Mouse (Mus musculus): ENCODE results near the gene Pum2. TPM values are rescaled to one million over a fixed set of nuclear protein-coding genes. Genes with fewer than 3 reads are reported as not detected.

Gene Pum2
- total and polyA plus RNA-seq, 2 experiments, result 18.0 to 43.0 TPM

DNA sequence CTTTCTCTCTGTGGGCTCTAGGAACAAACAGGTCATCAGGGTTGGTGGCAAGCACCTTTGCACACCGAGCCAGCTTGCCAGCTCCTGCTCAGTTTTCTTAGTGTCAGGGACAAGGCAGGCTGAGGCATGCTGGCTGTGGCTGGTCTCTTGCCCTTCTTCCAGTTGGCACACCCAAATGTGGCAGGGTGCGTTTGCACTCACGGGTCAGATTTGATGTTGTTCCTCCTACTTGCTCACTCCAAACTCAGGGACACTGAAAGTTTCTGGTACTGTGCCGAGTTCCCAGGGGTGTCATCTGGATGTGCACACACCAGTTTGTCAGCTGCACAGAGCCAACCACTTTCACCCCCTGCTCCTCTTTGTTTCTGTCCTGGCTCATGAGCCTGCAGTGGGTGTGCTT lies 17.3 kb upstream of the Pum2 start:
- Histone ChIP-seq H3K4me3 (ENCODE audit: insufficient read depth, low read depth, low read length) (no peak overlapping the region), H3K27me3 (ENCODE audit: control insufficient read depth, insufficient read depth, low read length) (no peaks in the 10 kb centered on the region), H3K79me2 (ENCODE audit: control insufficient read depth, insufficient read depth, low read length) (no peaks in the 10 kb centered on the region), H3K27ac (replicated peaks; ENCODE audit: insufficient read depth, low read depth, low read length) (no peak overlapping the region), H3K36me3 (ENCODE audit: control insufficient read depth, insufficient read depth, low read length) (no peaks in the 10 kb centered on the region), H3K4me1 (ENCODE audit: control insufficient read depth, insufficient read depth, low read length) (no peaks in the 10 kb centered on the region), H3K9ac (ENCODE audit: low read depth, low read length) (no peak overlapping the region)
- 79% methylated on average over 4 of the region's 4 CpGs for WGBS
- no peak for DNase-seq (ENCODE audit: extremely low read depth, low read depth, low spot score)
- no peak for TF ChIP-seq CTCF (IDR thresholded peaks at IDR 0.05; ENCODE audit: low read depth, low read length)
- TF ChIP-seq POLR2A (IDR thresholded peaks at IDR 0.05; ENCODE audit: extremely low read depth, insufficient read depth, low read length), result no peak

DNA sequence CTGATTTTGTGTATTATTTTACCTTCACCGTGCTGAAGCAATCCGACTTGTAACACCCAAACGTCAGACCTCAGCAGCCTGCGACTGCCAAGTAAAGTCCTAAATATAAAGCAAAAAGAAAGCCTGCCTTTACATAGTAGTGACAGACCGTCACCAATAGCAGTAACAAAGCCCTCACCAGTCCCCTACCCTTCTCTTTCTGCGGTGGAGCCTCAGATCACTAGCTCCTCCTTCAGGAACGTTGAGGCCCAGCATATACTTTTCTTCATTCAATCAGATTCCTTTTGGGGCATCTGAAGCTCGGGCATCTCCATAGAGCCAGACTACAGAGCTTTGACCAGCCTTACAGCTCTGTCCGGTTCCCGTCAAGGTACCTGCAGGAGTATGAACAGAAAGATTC lies 16.8 kb upstream of the Pum2 start:
- no peak overlapping the region for H3K4me3 ChIP-seq (ENCODE audit: insufficient read depth, low read depth, low read length)
- no peak for TF ChIP-seq CTCF (IDR thresholded peaks at IDR 0.05; ENCODE audit: low read depth, low read length)
- no peak for TF ChIP-seq POLR2A (IDR thresholded peaks at IDR 0.05; ENCODE audit: extremely low read depth, insufficient read depth, low read length)
- H3K4me1 ChIP-seq (ENCODE audit: control insufficient read depth, insufficient read depth, low read length), result no peaks in the 10 kb centered on the region
- no peaks in the 10 kb centered on the region for H3K27me3 ChIP-seq (ENCODE audit: control insufficient read depth, insufficient read depth, low read length)
- no peak for DNase-seq (ENCODE audit: extremely low read depth, low read depth, low spot score)
- H3K79me2 ChIP-seq (ENCODE audit: control insufficient read depth, insufficient read depth, low read length), result no peaks in the 10 kb centered on the region
- no peaks in the 10 kb centered on the region for H3K36me3 ChIP-seq (ENCODE audit: control insufficient read depth, insufficient read depth, low read length)
- H3K9ac ChIP-seq (ENCODE audit: low read depth, low read length), result no peak overlapping the region
- 85% methylated on average over 10 of the region's 10 CpGs for WGBS
- no peak overlapping the region for H3K27ac ChIP-seq (replicated peaks; ENCODE audit: insufficient read depth, low read depth, low read length)

GRCm38 (mm10) chr12:8657629-8658366 lies 16.1 kb upstream of the Pum2 start:
- Histone ChIP-seq H3K9ac (ENCODE audit: low read depth, low read length) (no peak overlapping the region), H3K4me3 (ENCODE audit: insufficient read depth, low read depth, low read length) (no peak overlapping the region), H3K27me3 (ENCODE audit: control insufficient read depth, insufficient read depth, low read length) (no peaks in the 10 kb centered on the region; the same call in 1 of the 2 replicates), H3K27ac (replicated peaks; ENCODE audit: insufficient read depth, low read depth, low read length) (no peak overlapping the region), H3K4me1 (ENCODE audit: control insufficient read depth, insufficient read depth, low read length) (no peaks in the 10 kb centered on the region), H3K36me3 (ENCODE audit: control insufficient read depth, insufficient read depth, low read length) (no peaks in the 10 kb centered on the region), H3K79me2 (ENCODE audit: control insufficient read depth, insufficient read depth, low read length) (no peaks in the 10 kb centered on the region)
- TF ChIP-seq POLR2A (IDR thresholded peaks at IDR 0.05; ENCODE audit: extremely low read depth, insufficient read depth, low read length) (no peak), CTCF (IDR thresholded peaks at IDR 0.05; ENCODE audit: low read depth, low read length) (no peak)
- DNase-seq (ENCODE audit: extremely low read depth, low read depth, low spot score), result no peak
- 89% methylated on average over 6 of the region's 6 CpGs for WGBS

DNA sequence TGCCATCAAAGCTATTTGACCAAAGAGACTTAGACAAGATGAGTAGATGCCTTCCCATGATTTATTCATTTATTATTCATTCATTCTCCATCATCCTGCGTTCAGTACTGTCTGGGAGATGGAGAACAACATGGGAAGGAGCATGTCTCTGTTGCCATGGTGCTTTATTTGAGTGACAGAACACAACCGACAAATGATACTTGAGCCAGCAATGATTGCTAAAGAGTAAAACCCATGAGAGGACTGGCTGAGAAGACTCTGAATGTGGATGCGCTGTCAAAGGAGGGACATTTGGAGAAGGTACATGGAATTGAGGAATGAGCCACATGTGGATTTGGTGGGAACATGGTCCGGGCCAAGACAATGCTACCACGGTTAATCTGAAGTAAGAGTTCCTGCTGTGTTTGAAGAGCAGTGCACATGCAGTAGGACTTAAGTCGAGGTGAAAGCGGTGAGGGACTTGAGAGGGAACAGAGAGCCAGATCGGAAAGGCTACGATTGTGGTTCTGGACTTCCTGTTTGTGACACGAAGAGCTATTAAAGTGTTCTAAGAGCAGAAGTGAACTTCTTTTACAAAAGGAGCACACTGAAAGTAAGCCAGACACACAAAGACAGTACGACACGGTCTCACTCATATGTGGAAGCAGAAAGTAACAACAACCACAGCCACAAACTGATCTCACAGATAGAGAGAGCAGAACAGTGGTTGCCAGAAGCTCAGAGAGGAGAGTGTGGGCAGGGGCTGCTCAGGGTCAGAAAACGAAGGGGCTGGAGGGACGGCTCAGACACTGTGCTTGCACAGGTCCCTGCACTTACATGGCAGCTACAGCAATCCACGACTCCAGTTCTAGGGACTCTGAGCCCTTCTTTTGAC lies 14.3 kb upstream of the Pum2 start:
- 82% methylated on average over 15 of the region's 15 CpGs for WGBS
- no peak overlapping the region for H3K4me3 ChIP-seq (ENCODE audit: insufficient read depth, low read depth, low read length)
- no peak overlapping the region for H3K27ac ChIP-seq (replicated peaks; ENCODE audit: insufficient read depth, low read depth, low read length)
- no peaks in the 10 kb centered on the region; the same call in 1 of the 2 replicates for H3K27me3 ChIP-seq (ENCODE audit: control insufficient read depth, insufficient read depth, low read length)
- no peak for DNase-seq (ENCODE audit: extremely low read depth, low read depth, low spot score)
- H3K9ac ChIP-seq (ENCODE audit: low read depth, low read length), result no peak overlapping the region
- no peaks in the 10 kb centered on the region for H3K36me3 ChIP-seq (ENCODE audit: control insufficient read depth, insufficient read depth, low read length)
- H3K4me1 ChIP-seq (ENCODE audit: control insufficient read depth, insufficient read depth, low read length), result no peaks in the 10 kb centered on the region
- TF ChIP-seq POLR2A (IDR thresholded peaks at IDR 0.05; ENCODE audit: extremely low read depth, insufficient read depth, low read length) (no peak), CTCF (IDR thresholded peaks at IDR 0.05; ENCODE audit: low read depth, low read length) (no peak)
- no peaks in the 10 kb centered on the region for H3K79me2 ChIP-seq (ENCODE audit: control insufficient read depth, insufficient read depth, low read length)

DNA sequence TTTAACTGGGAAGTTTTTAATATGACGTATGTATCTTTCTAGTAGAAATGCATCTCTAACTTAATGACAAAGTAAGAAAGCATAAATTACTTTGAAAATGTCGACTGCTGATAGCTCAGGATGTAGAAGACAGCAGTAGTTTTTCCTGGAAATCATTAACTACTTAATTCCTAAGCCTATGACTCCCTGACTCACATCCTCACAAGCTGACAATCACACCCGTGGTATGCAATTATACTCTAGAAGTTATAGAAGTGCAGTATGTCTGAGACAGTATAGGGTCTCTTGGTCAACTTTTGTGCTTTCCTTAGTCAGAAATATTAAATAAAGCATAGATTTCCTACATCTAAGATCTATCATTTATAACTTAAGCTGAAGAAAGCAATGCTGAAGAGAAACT lies 12.2 kb upstream of the Pum2 start:
- WGBS, result 37% methylated on average over 3 of the region's 3 CpGs
- Histone ChIP-seq H3K4me3 (ENCODE audit: insufficient read depth, low read depth, low read length) (no peak overlapping the region), H3K4me1 (ENCODE audit: control insufficient read depth, insufficient read depth, low read length) (no peaks in the 10 kb centered on the region)

More for the DNA sequence above, 12.2 kb upstream of the Pum2 start:
- no peak for DNase-seq (ENCODE audit: extremely low read depth, low read depth, low spot score)
- TF ChIP-seq POLR2A (IDR thresholded peaks at IDR 0.05; ENCODE audit: extremely low read depth, insufficient read depth, low read length), result no peak
- TF ChIP-seq CTCF (IDR thresholded peaks at IDR 0.05; ENCODE audit: low read depth, low read length), result no peak
- no peaks in the 10 kb centered on the region for H3K79me2 ChIP-seq (ENCODE audit: control insufficient read depth, insufficient read depth, low read length)
- H3K9ac ChIP-seq (ENCODE audit: low read depth, low read length), result no peak overlapping the region
- H3K27me3 ChIP-seq (ENCODE audit: control insufficient read depth, insufficient read depth, low read length), result no peaks in the 10 kb centered on the region; the same call in 1 of the 2 replicates
- no peaks in the 10 kb centered on the region for H3K36me3 ChIP-seq (ENCODE audit: control insufficient read depth, insufficient read depth, low read length)
- no peak overlapping the region for H3K27ac ChIP-seq (replicated peaks; ENCODE audit: insufficient read depth, low read depth, low read length)
